Mouse (Mus musculus) cerebellum, adult (tissue): ENCODE measurements around the gene Fancc.
"Not testable (repeated sequence)": the region's sequence is repeated elsewhere in the genome, so short reads cannot be mapped to it uniquely, and the experiment has no call there.

Experiments
- ATAC-seq: cut with Nextera tagmentation; 2 replicates; pipeline ENCODE4 v1.9.2; 2017; ENCODE audit warnings: mild to moderate bottlenecking, moderate library complexity, mixed read lengths; ENCODE audit not compliant: insufficient number of reproducible peaks, low FRiP score, low TSS enrichment

Gene Fancc

GRCm38 (mm10) chr13:63359393-63359792 lies 137.7 kb downstream of the Fancc start:
- no peak for ATAC-seq

- 0 out of 2 replicates have a peak, but pooled peaks have one; percentile 66 for ATAC-seq
Observed at GRCm38 (mm10) chr13:63356558-63356957, 140.5 kb downstream of the Fancc start.

GRCm38 (mm10) chr13:63356101-63356500 lies 141.0 kb downstream of the Fancc start:
- ATAC-seq = no peak

- not testable (repeated sequence) for ATAC-seq
Observed at GRCm38 (mm10) chr13:63353312-63353711, 143.8 kb downstream of the Fancc start.

- ATAC-seq = no peak
Observed at GRCm38 (mm10) chr13:63350076-63350475, 147.0 kb downstream of the Fancc start.

GRCm38 (mm10) chr13:63347639-63348038 lies 149.4 kb downstream of the Fancc start:
- no peak for ATAC-seq

GRCm38 (mm10) chr13:63345476-63346225 lies 151.4 kb downstream of the Fancc start:
- no peak for ATAC-seq

GRCm38 (mm10) chr13:63344481-63344880 lies 152.6 kb downstream of the Fancc start:
- no peak for ATAC-seq

- ATAC-seq = no peak
Observed at GRCm38 (mm10) chr13:63342781-63343180, 154.3 kb downstream of the Fancc start.

GRCm38 (mm10) chr13:63339946-63340345 lies 157.1 kb downstream of the Fancc start:
- no peak for ATAC-seq

GRCm38 (mm10) chr13:63337239-63337960 lies 159.7 kb downstream of the Fancc start:
- no peak for ATAC-seq

- ATAC-seq = no peak
Observed at GRCm38 (mm10) chr13:63336335-63336734, 160.7 kb downstream of the Fancc start.

- ATAC-seq = no peak
Observed at GRCm38 (mm10) chr13:63335421-63336134, 161.5 kb downstream of the Fancc start.

GRCm38 (mm10) chr13:63332576-63333300 lies 164.3 kb downstream of the Fancc start:
- ATAC-seq = no peak

- 0 out of 2 replicates have a peak, but pooled peaks have one; percentile 20 for ATAC-seq
Observed at GRCm38 (mm10) chr13:63331379-63331778, 165.7 kb downstream of the Fancc start.

- ATAC-seq = no peak
Observed at GRCm38 (mm10) chr13:63330236-63330860, 166.7 kb downstream of the Fancc start.

GRCm38 (mm10) chr13:63326015-63326414 lies 171.1 kb downstream of the Fancc start:
- no peak for ATAC-seq

GRCm38 (mm10) chr13:63324978-63325848 lies 171.9 kb downstream of the Fancc start:
- no peak for ATAC-seq

GRCm38 (mm10) chr13:63324311-63324710 lies 172.8 kb downstream of the Fancc start:
- ATAC-seq = no peak
